Mouse (Mus musculus) ES-E14 (cell line): Measurements from ENCODE around the gene Rbm8a.

Experiments
- CHD2 ChIP-seq: IDR thresholded peaks from 2 replicates; pipeline ENCODE4 v1.6.1; 2014; ENCODE audit warnings: mild to moderate bottlenecking, low read depth, low read length, inconsistent platforms
- HCFC1 ChIP-seq: IDR thresholded peaks from 2 replicates; pipeline ENCODE4 v1.6.1; 2012; ENCODE audit warnings: low read length, inconsistent platforms, borderline replicate concordance; ENCODE audit not compliant: insufficient read depth
- ZC3H11A ChIP-seq: IDR thresholded peaks from 2 replicates; pipeline ENCODE4 v1.6.1; 2012; ENCODE audit warnings: low read depth, mild to moderate bottlenecking, inconsistent platforms, low read length, borderline replicate concordance
- ZNF384 ChIP-seq: IDR thresholded peaks from 2 replicates; pipeline ENCODE4 v1.6.1; 2012; ENCODE audit warnings: low read depth, low read length, inconsistent platforms

GRCm38 (mm10) chr3:96675171-96675570, 45.4 kb downstream of the Rbm8a start:
- TF ChIP-seq ZC3H11A (no peak), ZNF384 (no peak), CHD2 (no peak), HCFC1 (no peak)
